Mouse (Mus musculus) cerebellum, postnatal 4 days (tissue): ENCODE results near the gene Dchs2.

Experiments
- DNase-seq, 2 experiments: peaks; one replicate each; pipeline ENCODE4 v3.0.0; 2022; ENCODE audit warnings: low spot score in 2 of 2, mixed read lengths in 1 of 2

Dchs2 gene

DNA sequence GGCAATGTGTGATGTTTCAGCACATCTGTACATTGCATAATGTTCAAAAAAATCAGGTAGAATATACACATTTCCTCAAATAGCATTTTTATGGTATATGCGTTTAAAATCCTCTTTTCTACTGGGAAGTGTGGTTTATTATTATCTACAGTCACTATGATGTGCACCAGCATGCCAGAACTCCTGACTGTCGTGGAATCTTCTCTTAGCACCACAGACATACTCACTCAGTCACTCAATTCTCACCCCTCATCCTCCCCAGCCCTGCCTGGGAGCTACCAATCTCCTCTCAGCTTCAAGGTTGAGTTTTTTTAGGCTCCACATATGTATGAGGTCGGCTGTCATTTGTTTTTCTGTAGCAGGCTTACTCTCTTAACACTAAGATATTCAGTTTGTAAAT is 20.8 kb downstream of the Dchs2 start:
- no peak for DNase-seq

DNA sequence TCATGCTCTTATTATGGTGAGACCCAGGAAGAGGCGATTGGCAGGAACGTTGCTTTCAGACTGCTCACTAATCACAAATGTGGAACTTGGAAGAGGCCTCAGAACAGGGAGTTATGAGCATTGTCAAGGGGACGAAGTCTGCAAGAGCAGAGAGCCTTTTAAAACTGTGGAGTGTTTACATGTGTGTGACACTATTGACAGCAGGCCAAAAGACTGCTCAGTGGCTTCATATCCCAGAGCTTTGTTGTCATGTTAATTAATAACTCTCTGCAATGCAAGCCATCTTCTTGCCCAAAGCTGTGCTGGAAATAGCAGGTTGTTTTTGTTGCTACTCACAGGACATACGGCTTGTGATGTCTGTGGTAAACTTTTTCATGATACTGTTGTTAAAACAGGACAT is 27.9 kb downstream of the Dchs2 start:
- no peak for DNase-seq

DNA sequence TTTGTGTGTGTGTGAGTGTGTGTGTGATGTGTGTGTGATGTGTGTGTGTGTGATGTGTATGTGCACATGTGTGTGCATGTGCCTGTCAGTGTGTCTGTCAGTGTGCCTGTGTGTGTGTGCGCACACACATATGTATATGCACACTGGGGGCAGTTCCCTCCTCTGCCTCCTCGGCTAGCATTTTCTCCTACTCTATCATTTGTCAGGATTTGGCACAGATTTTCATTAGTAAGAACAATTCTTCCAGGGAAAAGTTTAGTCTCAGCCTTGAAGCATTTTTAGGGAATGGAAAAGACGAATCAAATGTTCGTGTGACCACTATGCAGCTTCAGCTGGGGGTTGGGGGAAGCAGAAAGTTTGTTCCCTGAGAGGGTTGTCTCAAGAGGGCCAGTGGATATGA is 28.4 kb downstream of the Dchs2 start:
- DNase-seq, result no peak

DNA sequence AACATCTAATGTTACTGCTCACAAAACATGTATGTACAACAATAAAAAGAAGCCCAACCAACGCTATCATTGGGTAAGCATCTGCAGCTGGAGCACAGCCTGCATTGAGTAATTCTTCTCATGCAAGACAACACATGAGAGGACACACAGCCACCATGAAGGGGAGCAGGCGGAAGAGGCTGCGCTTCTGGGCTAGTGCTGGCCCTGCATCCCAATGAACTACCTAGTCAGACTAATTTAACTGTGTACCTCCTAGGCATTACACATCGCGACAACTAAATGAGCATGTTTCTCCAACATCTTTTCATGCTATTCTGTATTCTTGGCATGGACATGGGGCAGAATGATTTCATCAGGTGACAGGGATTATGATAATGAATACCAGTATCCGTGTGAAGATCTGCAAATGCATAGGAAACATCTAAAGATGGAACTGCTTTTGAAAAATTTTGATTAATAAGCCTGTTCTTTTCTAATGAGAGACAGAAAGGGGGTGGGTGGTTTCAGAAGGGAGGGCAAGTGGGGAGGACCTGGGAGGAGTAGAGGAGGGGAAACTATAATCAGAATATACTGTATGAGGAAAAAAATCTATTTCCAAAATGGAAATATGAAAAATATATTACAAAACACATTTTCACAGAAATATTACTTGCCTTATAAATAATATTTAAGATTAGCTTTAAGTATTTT is 33.9 kb downstream of the Dchs2 start:
- no peak for DNase-seq

DNA sequence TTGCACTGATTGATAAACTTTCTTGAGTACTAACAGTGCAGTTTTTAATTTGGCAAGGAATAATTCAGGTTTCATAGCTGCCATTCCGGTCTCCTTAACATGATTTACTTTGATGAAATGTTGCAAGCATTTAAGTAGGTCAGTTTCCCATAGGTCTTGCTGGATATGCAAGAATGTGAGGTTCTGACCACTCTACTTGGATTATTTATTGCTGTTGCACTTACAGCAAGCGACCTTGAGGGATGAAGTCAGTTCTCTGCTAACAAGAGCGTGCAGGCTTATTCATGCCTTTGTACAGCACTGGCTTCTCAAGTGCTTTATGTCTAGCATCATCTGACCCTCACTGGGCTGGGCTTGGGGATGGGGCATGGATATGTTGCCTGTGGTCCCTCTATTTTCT is 35.9 kb downstream of the Dchs2 start:
- no peak for DNase-seq

DNA sequence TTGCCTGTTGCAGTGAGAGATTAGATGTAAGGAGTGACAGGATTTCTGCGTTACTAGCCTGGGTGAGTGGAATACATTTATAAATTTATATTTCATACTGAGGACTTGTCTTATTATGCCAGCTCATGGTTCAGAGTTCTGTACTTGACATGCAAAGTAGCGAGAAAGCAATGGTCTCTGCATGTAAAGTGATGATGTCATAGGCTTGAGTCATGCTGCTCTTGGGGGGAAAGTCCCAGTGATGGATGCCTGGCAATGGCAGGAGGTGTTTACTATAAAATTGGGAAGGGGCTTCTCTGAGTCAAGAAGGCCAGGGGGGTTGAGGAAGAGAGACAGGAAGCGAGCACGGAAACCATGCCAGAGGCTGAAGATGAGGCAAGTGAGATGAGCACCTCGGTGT is 57.8 kb downstream of the Dchs2 start:
- DNase-seq, result no peak

DNA sequence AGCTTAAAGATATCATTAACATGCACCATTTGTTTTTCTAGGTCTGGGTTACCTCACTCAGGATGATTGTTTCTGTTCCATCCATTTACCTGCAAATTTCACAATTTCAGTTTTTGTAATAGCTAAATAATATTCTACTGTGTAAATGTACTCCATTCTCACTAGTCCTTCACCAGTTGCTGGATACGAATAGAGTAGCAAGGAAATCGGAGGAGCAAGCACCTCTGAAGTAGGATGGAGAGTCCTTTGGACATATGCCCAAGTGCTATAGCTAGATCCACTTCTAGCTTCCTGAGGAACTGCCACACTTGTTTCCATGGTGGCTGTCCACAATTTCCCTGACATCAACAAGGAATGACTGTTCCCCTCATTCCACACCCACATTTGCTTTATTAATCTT is 63.5 kb downstream of the Dchs2 start:
- no peak for DNase-seq

DNA sequence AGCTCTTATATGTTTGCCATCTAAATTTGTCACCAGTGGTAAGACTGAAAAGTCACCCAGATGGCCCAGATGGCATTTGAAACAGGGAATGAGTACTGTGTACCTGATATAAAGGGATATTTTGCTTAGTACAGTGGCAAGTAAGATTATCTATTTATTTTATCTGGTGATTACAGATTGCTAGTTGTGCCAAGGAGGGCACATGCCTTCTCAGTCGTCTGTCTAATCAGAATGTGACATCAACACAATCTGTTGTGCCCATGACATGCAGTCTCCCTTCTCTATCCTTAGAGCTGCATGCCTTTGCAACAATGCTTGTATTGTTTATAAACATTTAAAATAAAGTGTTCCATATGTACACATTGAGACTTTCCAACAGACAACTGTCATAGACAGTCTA is 64.7 kb downstream of the Dchs2 start:
- DNase-seq, result no peak

DNA sequence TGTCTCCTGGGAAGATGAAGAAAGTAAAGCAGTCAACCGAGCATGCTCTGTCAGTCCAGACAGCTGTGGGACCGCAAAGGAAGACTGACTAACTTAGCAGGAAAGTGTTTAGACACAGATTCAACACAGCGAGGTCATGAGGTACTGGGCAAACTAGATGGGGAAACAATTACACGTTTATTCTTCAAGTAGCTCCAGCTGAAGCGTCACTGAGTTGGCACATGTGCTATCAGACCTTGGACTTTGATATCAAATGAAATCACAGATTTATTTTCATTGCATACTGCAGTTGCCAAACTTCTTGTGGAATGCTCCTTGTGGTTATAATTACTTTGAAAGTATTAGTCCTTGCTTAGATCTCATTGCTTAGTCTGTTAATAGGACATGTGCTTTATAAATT is 67.2 kb downstream of the Dchs2 start:
- no peak for DNase-seq

DNA sequence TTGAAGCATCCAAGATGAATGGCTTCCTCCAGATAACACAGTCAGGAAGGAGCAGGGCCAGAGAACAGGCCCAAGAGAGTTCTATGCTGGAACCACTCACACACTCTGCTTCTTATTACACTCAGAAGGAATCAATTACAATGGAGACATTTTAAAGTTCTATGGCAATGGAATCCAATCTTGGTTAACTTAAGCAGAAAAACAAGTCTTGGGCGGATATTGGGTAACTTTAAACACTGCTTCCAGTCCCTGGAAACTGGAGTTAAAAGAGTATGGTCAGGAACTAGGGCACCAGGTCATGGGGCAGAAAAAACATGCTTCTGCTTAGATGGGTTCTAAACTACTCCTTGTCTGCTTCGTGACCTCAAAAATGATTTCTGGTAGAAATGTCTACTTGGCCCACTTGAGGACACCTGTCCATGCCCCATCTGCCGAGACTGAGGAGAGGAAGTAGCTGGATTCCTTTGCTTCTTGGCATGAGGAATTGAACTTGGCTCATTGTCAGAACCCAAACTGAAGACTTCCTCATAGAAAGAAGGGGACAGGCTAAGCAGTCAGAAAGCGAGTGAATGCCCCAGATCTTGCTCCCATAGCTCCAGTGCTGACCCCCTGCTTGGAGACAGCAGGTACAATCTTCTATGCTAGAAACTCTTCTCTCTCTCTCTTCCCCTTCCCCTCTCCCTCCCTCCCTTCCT is 73.7 kb downstream of the Dchs2 start:
- no peak for DNase-seq

DNA sequence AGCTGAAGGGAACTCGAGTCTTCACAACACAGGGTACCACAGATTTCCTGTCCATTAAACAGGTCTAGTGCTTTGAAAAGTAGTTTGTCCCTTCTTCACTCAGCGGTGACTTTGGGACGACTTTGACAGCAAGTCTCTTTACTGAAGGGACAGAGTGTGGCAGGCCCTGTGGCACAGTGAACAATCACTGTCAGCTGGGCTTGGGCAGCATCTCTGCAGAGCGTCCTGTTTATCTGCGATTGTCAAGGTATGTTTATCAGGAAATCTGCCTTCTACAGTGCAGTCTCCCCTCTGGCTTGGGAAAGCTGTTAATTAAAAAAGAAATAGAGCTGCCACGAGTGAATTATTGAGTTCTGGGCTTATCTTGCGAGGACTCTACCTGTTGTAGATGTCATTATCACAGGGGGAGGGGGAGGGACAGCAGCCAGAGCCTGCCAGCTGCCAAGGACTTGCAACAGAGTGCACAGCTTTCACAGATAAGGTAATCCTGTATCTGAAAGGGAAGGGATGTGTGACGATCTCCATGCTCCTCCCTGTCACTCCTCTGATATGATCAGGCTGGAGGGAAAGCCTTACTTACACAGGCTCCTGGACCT is 77.4 kb downstream of the Dchs2 start:
- DNase-seq, result no peak

DNA sequence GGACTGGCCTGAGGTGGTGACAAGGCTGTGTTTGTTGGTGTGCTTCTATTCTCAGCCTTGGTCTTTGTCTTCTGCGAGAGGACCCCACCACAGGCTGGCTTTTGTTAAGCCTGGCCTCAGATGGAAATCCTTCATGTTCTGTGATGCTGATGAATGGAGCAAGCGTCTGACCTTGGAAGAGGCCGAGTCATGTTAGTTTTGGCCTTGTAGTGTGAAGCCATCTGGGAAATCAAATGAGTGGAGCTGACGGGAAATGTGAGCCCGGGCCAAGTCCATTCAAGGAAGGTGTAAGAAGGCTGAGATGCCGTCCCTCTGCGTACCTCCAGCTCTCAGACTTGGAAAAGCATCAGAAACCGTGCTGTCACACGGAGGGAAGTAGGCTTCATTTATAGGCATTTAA is 81.9 kb downstream of the Dchs2 start:
- no peak for DNase-seq

DNA sequence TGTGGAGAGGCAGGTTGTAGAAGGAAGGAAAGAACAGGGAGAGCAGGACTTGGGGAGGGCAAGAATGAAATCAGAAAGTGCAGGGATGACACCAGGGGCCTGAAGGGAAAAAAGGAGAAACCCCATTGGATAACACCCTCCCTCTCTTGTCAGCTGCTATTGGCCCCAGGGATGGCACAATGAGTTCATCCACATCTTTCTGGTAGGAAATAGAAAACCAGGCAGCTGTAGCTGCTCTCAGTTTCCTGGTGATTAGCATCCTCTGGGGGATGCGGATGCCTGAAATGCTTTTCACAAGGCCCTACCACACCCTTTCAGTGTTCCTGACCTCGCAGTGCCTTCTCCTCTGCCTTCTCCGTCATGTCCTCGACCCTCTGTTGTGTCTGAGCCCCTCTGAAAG is 82.5 kb downstream of the Dchs2 start:
- DNase-seq, result no peak

DNA sequence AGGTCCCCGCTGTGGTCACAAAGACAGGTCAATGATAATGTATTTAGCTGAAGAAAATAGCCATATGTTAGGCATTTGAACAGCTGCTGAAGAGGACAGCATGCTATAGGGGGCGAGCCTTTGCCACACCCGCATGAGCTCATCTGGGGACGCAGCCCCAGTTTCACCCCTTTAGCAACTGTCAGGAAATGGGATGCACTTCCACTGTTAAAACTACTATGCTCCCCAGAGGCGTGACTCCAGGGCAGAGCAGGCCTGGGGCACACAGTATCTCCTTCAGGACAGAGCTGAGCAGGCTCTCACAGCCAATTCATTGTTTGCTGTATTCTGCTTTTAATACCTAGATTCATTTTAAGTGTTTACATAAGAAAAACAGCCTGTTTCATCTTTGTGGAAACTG is 84.2 kb downstream of the Dchs2 start:
- DNase-seq, result no peak

DNA sequence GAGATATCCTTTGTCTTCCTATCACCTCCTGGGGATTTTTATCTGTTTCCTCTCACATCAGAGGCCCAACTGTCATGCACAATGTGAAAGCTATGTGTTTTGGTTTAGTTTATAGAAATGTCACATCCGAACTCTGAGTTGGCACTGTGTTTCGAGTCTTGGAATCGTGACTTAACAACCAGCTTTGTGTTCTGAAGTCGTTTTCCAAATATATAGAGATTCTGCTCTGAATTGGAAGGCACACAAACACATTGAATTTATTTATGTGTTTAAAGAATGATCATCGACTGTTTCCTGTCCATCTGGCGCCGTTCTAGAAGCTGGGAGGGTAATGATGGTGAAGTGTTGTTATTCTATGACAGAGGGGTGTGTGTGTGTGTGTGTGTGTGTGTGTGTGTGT is 84.8 kb downstream of the Dchs2 start:
- no peak for DNase-seq

DNA sequence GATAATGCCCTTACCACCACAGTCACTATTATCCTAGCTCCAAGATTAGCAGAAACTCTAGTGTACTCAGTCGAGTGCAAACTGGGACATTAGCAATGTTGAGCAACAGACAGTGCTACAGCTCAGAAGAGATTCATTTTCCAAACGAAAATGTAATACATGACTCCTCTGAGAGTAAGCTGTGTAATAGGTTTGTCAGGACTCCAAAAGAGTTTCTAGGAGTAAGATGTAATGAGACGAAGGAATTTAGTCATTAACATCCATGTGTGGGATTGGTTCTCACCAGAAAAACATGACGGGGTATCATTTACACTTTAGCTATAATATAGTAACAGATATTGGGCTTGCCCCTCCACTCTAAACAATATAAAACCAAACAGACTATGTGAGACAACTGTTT is 90.3 kb downstream of the Dchs2 start:
- DNase-seq, result no peak

DNA sequence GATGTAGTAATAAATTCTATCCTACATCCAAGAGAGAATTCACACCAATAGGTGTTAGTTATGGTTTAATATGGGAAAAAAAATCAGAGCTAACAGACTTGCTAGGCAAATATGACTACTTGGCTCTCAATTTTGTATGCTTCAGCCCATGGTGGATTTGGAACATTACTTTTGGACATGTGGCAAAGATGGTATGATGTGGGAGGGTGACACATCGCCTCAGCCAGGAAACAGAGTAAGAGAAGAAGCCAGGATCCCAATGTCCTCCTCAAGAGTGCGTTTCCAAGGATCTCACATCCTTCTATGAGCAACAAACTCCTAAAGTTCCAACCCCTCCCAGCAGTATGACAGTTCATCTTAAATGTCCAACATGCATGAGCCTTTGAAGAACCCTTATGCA is 92.4 kb downstream of the Dchs2 start:
- no peak for DNase-seq

DNA sequence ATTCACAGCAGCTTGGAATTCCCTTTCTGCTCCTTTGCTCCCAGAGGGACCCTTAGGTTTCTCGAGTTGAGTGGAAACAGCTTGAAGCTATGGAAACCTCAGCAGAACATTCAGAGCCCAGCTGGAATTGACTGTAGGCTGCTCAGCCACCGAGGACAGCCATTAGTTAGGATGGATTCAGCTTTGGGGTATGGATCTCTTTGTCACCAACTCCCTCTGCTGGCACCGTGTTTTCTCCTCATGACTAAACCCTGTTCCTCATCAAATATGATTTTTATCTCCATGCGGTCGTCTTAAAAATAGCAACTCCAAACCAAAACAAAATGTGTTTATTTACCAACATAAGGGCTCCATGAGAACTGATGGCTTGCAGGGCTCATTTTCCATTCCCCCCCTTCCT is 94.4 kb downstream of the Dchs2 start:
- no peak for DNase-seq

DNA sequence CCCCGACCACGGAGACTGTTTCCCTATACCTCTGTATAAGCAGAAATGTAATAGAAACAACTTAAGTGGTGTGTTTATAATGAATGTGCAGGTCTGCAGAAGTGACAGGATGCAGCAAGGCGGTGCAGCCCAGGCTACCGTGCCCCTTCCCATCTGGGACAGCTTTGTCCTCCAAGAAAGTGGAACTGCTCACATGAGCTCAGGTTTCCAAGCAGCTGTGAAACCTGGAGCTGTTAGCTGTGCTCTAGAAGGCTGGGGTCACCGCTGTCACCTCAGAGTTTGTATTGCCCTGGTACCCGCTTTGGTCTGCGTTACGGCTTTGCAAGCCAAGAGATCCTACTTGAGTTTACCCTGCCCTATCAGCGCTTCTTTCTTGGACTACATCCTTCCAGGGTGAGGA is 100.6 kb downstream of the Dchs2 start:
- no peak for DNase-seq

DNA sequence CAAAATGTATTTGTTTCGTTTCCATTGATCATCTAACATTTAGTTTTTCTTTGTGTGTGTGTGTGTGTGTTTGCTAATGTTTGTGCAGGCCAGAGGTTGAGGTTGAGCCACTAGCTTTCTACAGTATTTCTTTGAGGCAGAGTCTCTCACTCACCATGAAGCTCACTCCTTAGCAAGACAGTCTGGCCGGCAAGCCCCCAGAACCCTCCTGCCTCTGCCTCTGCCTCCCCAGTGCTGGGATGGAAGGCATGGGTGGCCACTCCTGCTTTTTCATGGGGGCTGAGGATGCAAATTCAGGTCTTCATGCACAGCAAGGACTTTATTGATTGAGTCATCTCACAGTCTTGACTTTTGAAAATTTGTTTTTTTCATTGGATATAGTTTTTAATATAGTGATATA is 102.6 kb downstream of the Dchs2 start:
- no peak for DNase-seq

DNA sequence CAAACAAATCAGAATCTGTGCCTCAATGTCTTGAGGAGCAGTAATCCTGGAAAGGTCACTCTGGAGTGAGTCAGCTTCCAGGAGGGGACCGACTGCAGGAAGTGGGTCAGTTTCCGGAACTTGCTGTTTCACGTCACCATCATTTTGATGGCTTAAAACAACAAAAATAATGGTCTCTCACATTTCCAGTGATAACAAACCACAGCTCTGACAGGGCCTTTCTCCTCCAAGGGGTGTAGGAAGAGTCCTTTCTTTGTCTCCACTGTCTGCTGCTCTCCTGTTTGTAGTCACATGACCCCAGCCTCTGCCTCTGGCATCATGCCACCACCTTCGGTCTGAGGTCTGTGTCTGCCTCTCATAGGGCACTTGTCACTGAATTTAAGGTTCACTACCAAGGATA is 106.7 kb downstream of the Dchs2 start:
- DNase-seq, result no peak

DNA sequence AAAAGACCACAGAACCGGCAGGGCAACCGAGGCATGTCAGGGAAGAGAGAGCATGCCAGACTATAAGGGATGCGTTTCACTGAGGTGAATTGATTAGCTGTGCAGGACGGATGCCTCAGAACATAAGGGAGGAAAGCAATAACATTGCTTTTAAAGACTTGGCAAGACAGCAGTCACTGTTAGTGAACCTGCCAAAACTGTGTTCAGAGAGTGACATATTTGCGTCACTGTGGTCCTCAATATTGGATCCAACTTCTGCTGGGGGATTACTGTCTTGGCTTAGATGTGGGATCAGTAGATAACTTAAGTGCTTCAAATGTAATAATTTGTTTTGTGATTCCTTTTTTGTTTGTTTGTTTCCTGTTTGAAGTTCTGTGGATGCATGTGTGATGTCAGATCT is 107.3 kb downstream of the Dchs2 start:
- DNase-seq, result no peak

DNA sequence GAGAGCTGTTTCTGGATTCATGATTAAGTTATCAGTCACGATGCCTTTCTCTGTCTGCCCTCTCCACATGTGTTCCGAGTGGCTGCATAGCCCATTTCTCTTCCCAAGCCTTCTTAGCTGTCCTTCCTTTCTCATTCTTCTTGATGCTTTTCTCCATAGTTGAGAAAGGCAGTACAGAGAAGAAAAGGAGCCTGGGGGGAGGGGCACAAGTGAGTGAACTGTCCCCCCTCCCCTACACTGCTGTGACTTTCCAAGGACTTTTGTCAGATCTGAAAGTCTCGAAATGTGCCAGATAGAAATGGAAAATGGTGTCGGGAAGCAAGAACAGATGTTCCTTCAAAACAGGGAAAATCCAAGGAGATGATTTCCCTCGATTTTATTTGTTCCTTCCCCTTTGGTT is 118.8 kb downstream of the Dchs2 start:
- DNase-seq, result no peak
